Mouse (Mus musculus) layer of hippocampus, adult 9-10 months (tissue): ENCODE data around the gene Ric3.

ENCODE experiments used
- DNase-seq: peaks from one replicate; pipeline ENCODE4 v3.0.0; 2022; ENCODE audit warnings: low spot score

Ric3 gene

GRCm38 (mm10) chr7:109045876-109046275 lies 37.3 kb downstream of the Ric3 start:
- no peak for DNase-seq

- peak; percentile 81 for DNase-seq
Measured at GRCm38 (mm10) chr7:109039445-109039844, 43.7 kb downstream of the Ric3 start.

GRCm38 (mm10) chr7:109038987-109039386 lies 44.1 kb downstream of the Ric3 start:
- no peak for DNase-seq

GRCm38 (mm10) chr7:109038121-109038735 lies 44.9 kb downstream of the Ric3 start:
- no peak for DNase-seq

- no peak for DNase-seq
Measured at GRCm38 (mm10) chr7:109032054-109032453, 51.1 kb downstream of the Ric3 start.

GRCm38 (mm10) chr7:109031331-109031730 lies 51.8 kb downstream of the Ric3 start:
- DNase-seq = no peak

GRCm38 (mm10) chr7:109029961-109030465 lies 53.1 kb downstream of the Ric3 start:
- DNase-seq = no peak

- peak; percentile 79 for DNase-seq
Measured at GRCm38 (mm10) chr7:109028204-109028603, 54.9 kb downstream of the Ric3 start.

- DNase-seq = no peak
Measured at GRCm38 (mm10) chr7:109027721-109028120, 55.4 kb downstream of the Ric3 start.

GRCm38 (mm10) chr7:109026976-109027375 lies 56.2 kb downstream of the Ric3 start:
- DNase-seq = no peak

- no peak for DNase-seq
Measured at GRCm38 (mm10) chr7:109025743-109026142, 57.4 kb downstream of the Ric3 start.

GRCm38 (mm10) chr7:109021428-109021827 lies 61.7 kb downstream of the Ric3 start:
- no peak for DNase-seq

GRCm38 (mm10) chr7:109019243-109019642 lies 63.9 kb downstream of the Ric3 start:
- no peak for DNase-seq

GRCm38 (mm10) chr7:109016378-109016923 lies 66.7 kb downstream of the Ric3 start:
- DNase-seq = no peak

GRCm38 (mm10) chr7:109014851-109015250 lies 68.3 kb downstream of the Ric3 start:
- DNase-seq = no peak

- no peak for DNase-seq
Measured at GRCm38 (mm10) chr7:109012998-109013625, 70.0 kb downstream of the Ric3 start.

GRCm38 (mm10) chr7:109012575-109012974 lies 70.6 kb downstream of the Ric3 start:
- DNase-seq = no peak

GRCm38 (mm10) chr7:109011596-109012180 lies 71.4 kb downstream of the Ric3 start:
- no peak for DNase-seq

GRCm38 (mm10) chr7:109010720-109011595 lies 72.2 kb downstream of the Ric3 start:
- DNase-seq = no peak

- DNase-seq = no peak
Measured at GRCm38 (mm10) chr7:109009260-109009659, 73.9 kb downstream of the Ric3 start.

- no peak for DNase-seq
Measured at GRCm38 (mm10) chr7:109003653-109004052, 79.5 kb downstream of the Ric3 start.

GRCm38 (mm10) chr7:109001971-109002370 lies 81.2 kb downstream of the Ric3 start:
- no peak for DNase-seq
